Comparison of ENCODE assay signal across 21 mouse cellular contexts in the genomic region with DNA sequence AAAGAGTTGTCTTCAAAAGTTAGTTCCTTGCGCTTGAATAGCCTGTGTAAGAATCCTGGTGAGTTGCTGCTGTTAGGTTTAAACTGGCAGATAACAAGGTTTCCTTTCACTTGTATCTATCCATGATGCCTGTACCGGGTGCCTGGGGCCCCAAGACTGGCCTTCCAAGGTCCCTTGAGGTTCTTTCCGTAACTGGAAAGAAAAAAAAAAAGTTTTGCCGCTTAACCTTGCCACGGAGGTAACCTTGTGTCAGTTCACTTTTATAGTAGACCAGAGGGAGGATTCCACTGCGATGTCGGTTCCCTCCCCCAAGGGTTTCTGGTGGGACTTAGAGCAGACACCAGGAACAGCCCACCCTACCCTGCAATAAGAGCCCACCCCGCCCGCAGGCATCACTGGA. TPM values are rescaled to one million over a fixed set of nuclear protein-coding genes. Genes with fewer than 3 reads are reported as not detected.
A peak's percentile ranks its signal among the peaks of the same experiment; 100 is the strongest.
DNase-seq lines count a peak whose midpoint lies in the region; ATAC-seq lines count a peak whose summit lies in the region.
"Had no signal": no experiment of that assay in that cellular context is flagged by ENCODE, and none has a peak within 500 bp of the region (broad histone marks: within the 10 kb centered on the region; RNA-seq: fewer than 3 reads in every experiment).

No protein-coding gene starts in this region.

- peaks cover 14% of the 10 kb centered on the region for H3K4me1 ChIP-seq in heart, embryonic 13.5 days
- peaks cover 16% of the 10 kb centered on the region for H3K4me1 ChIP-seq in neural tube, embryonic 15.5 days

- no peak for ATAC-seq in heart, embryonic 13.5 days (ENCODE audit: extremely low read depth, insufficient number of reproducible peaks, low FRiP score, low TSS enrichment)
- no peak for ATAC-seq in neural tube, embryonic 15.5 days (ENCODE audit: low FRiP score)
- ATAC-seq: CD4-positive, CD25-positive, alpha-beta regulatory T cell, adult 4 months; intestine, postnatal 0 days; liver, postnatal 0 days had no signal

- no peak overlapping the region for H3K27ac ChIP-seq in heart, embryonic 13.5 days (replicated peaks)
- H3K27ac ChIP-seq in neural tube, embryonic 15.5 days (replicated peaks), result no peak overlapping the region

- H3K4me2 ChIP-seq in heart, embryonic 13.5 days, result peak overlapping the region; percentile 93
- H3K4me2 ChIP-seq in neural tube, embryonic 15.5 days, result no peak overlapping the region

- H3K27me3 ChIP-seq in heart, embryonic 13.5 days (replicated peaks), result peaks cover 80% of the 10 kb centered on the region
- peaks cover 71% of the 10 kb centered on the region for H3K27me3 ChIP-seq in neural tube, embryonic 15.5 days (replicated peaks)

- WGBS in heart, embryonic 13.5 days, result 4% methylated on average over 9 of the region's 9 CpGs
- WGBS in neural tube, embryonic 15.5 days, result 2% methylated on average over 9 of the region's 9 CpGs

- 0 out of 2 replicates have a peak overlapping the region, but pooled peaks have one; percentile 58 for H3K4me3 ChIP-seq in heart, embryonic 13.5 days
- no peak overlapping the region for H3K4me3 ChIP-seq in neural tube, embryonic 15.5 days (replicated peaks)
- H3K4me3 ChIP-seq: megakaryocyte, embryonic 14.5 days had no signal

- DNase-seq in embryo, embryonic 10.5 days (ENCODE audit: low spot score), result peak; percentile 42
- no peak for DNase-seq in embryo, embryonic 10 days (ENCODE audit: low spot score)
- DNase-seq in heart, postnatal 36 days, result no peak
- DNase-seq in neural tube, embryonic 10.5 days (ENCODE audit: extremely low spot score, low spot score), result peak; percentile 51
- DNase-seq in ovary, postnatal 14 days (ENCODE audit: low spot score), result no peak
- no peak for DNase-seq in cerebellum, adult 11 months
- DNase-seq: cerebellum, adult 9-10 months; kidney, postnatal 25 days; liver; liver, postnatal 0 days; lung, postnatal 14 days; right cerebral cortex, postnatal 4 days; thymus, postnatal 14 days had no signal

- no peaks in the 10 kb centered on the region for H3K9me3 ChIP-seq in heart, embryonic 13.5 days
- H3K9me3 ChIP-seq in neural tube, embryonic 15.5 days (replicated peaks), result no peaks in the 10 kb centered on the region
- H3K9me3 ChIP-seq: G1E had no signal

- no peaks in the 10 kb centered on the region for H3K36me3 ChIP-seq in heart, embryonic 13.5 days
- no peaks in the 10 kb centered on the region for H3K36me3 ChIP-seq in neural tube, embryonic 15.5 days
- H3K36me3 ChIP-seq: G1E had no signal

- intact Hi-C loops in heart, postnatal 36 days (cut with DNase I), result no loop called here

- no peak overlapping the region for H3K9ac ChIP-seq in heart, embryonic 13.5 days
- no peak overlapping the region for H3K9ac ChIP-seq in neural tube, embryonic 15.5 days (replicated peaks)
- H3K9ac ChIP-seq: liver, postnatal 0 days had no signal

RNA-seq across cellular contexts. Expression of gene Vgll2, which starts 1.1 kb away (rescaled TPM):
- polyA plus RNA-seq in heart, embryonic 13.5 days (2015; fragmentation: Nextera tagmentation; extraction: Ambion mirVana), result 0.28 and 0.32 TPM in 2 replicates
- not detected for total RNA-seq in heart, postnatal 36 days (2021)
- polyA plus RNA-seq in neural tube, embryonic 15.5 days (2015; fragmentation: Nextera tagmentation; extraction: Ambion mirVana), result 1.9 and 3.1 TPM in 2 replicates
- total RNA-seq: G1E; left cerebral cortex, adult 8-10 months had no signal
- polyA plus RNA-seq: CD4-positive, CD25-positive, alpha-beta regulatory T cell, adult 4 months; G1E; heart, postnatal 0 days; intestine, postnatal 0 days; liver, postnatal 0 days had no signal

Comparison
In these comparisons a context has a peak if more than half of its experiments do, and no peak if none do; other contexts are left out.
1. DNase-seq: peak in embryo, embryonic 10.5 days (single experiment) and neural tube, embryonic 10.5 days (single experiment); none in embryo, embryonic 10 days (single experiment), heart, postnatal 36 days (0 of 2), ovary, postnatal 14 days (single experiment) and cerebellum, adult 11 months (single experiment).